Mouse (Mus musculus): ENCODE measurements around the gene Castor1.

GRCm38 (mm10) chr11:4177716-4178115 is 40.3 kb upstream of the Castor1 start:
- TF ChIP-seq POLR2A (IDR thresholded peaks at IDR 0.05; ENCODE audit: insufficient read depth, low read depth, low read length): no peak
- TF ChIP-seq CTCF (IDR thresholded peaks at IDR 0.05; ENCODE audit: insufficient read depth, low read depth, low read length): no peak
